Mouse (Mus musculus) liver, embryonic 13.5 days (tissue): ENCODE data around the gene Slc16a6. TPM values are rescaled to one million over a fixed set of nuclear protein-coding genes. Genes with fewer than 3 reads are reported as not detected.

Experiments
- ATAC-seq: fragments of 200-750 bp; cut with Nextera tagmentation; 2 replicates; pipeline ENCODE4 v1.8.0; 2017; ENCODE audit warnings: low read depth, mild to moderate bottlenecking, moderate number of reproducible peaks, moderate library complexity
- DNase-seq: peaks from one replicate; pipeline ENCODE4 v3.0.0; 2022
- H3K27ac ChIP-seq: fragments of 300-500 bp; sonication (generic); 2 replicates; pipeline ENCODE4 v1.5.1; 2015; ENCODE audit warnings: moderate library complexity, mild to moderate bottlenecking, inconsistent platforms
- H3K27me3 ChIP-seq: fragments of 300-500 bp; sonication (generic); 2 replicates; pipeline ENCODE4 v1.6.1; 2015; ENCODE audit warnings: mild to moderate bottlenecking, inconsistent platforms
- H3K36me3 ChIP-seq: fragments of 300-500 bp; sonication (generic); 2 replicates; pipeline ENCODE4 v1.6.1; 2015; ENCODE audit warnings: mild to moderate bottlenecking, inconsistent platforms
- H3K4me1 ChIP-seq: fragments of 300-500 bp; sonication (generic); replicated peaks from 2 replicates; pipeline ENCODE4 v1.6.1; 2015; ENCODE audit warnings: inconsistent platforms
- H3K4me2 ChIP-seq: fragments of 300-500 bp; sonication (generic); 2 replicates; pipeline ENCODE4 v1.6.1; 2015; ENCODE audit warnings: inconsistent platforms, mild to moderate bottlenecking, moderate library complexity
- H3K4me3 ChIP-seq: fragments of 300-500 bp; sonication (generic); replicated peaks from 2 replicates; pipeline ENCODE4 v1.5.1; 2015; ENCODE audit warnings: mild to moderate bottlenecking, inconsistent platforms
- H3K9ac ChIP-seq: fragments of 300-500 bp; sonication (generic); 2 replicates; pipeline ENCODE4 v1.6.1; 2015; ENCODE audit warnings: mild to moderate bottlenecking, inconsistent platforms
- H3K9me3 ChIP-seq: fragments of 300-500 bp; sonication (generic); replicated peaks from 2 replicates; pipeline ENCODE4 v1.6.1; 2016; ENCODE audit warnings: inconsistent platforms
- WGBS: fragments of 180-500 bp; shearing (Covaris S2); methylation state at CpG from one replicate; pipeline ENCODE4 v1.1.7; 2015; ENCODE audit not compliant: insufficient replicate concordance; 5-methylcytosine and 5-hydroxymethylcytosine counted together
- polyA plus RNA-seq: library from polyadenylated mRNA; unstranded; fragments of >200 nt; fragmentation: Nextera tagmentation; extraction: Ambion mirVana; gene quantifications from 2 replicates; pipeline ENCODE4 v1.2.1, GENCODE M21; 2015

Gene Slc16a6
- polyA plus RNA-seq, 1 experiment from 2014 or later, result 47.0 TPM

GRCm38 (mm10) chr11:109425392-109426271, 47.8 kb downstream of the Slc16a6 start, which contains the start of gene Amz2:
Amz2 (plus strand) TSS chr11:109425946.
- H3K4me3 ChIP-seq, result peak within 1 kb of the TSS; percentile 79
- H3K27me3 ChIP-seq, result no peaks in the 10 kb centered on the region
- ATAC-seq, result peak; percentile 94
- H3K27ac ChIP-seq, result peak within 1 kb of the TSS; percentile 90
- H3K36me3 ChIP-seq, result peaks cover 25% of the 10 kb centered on the region
- H3K9me3 ChIP-seq, result peaks cover 4% of the 10 kb centered on the region; the same call in 1 of the 2 replicates
- peak within 1 kb of the TSS; percentile 80 for H3K9ac ChIP-seq
- peaks cover 39% of the 10 kb centered on the region for H3K4me1 ChIP-seq
- peak within 1 kb of the TSS; percentile 91 for H3K4me2 ChIP-seq
- DNase-seq, result peak; percentile 99
- under 1% methylated on average over 65 of the region's 65 CpGs for WGBS

- Histone ChIP-seq H3K4me1 (peaks cover 46% of the 10 kb centered on the region), H3K27ac (peak overlapping the region; percentile 71)
- WGBS, result 46% methylated on average over 1 of the region's 1 CpGs
These were observed 50.1 kb downstream of the Slc16a6 start for GRCm38 (mm10) chr11:109423294-109423693.

GRCm38 (mm10) chr11:109422263-109422662, 51.1 kb downstream of the Slc16a6 start:
- no peaks in the 10 kb centered on the region for H3K27me3 ChIP-seq
- WGBS, result 84% methylated on average over 4 of the region's 4 CpGs
- no peak overlapping the region for H3K4me3 ChIP-seq
- peaks cover 45% of the 10 kb centered on the region for H3K4me1 ChIP-seq
- H3K27ac ChIP-seq, result no peak overlapping the region
- no peaks in the 10 kb centered on the region for H3K36me3 ChIP-seq
- DNase-seq (no peak), ATAC-seq (no peak)
- no peak overlapping the region for H3K9ac ChIP-seq
- no peak overlapping the region for H3K4me2 ChIP-seq
- peaks cover 4% of the 10 kb centered on the region; the same call in 1 of the 2 replicates for H3K9me3 ChIP-seq

More at GRCm38 (mm10) chr11:109423294-109423693, 50.1 kb downstream of the Slc16a6 start:
- ATAC-seq (no peak), DNase-seq (no peak)
- Histone ChIP-seq H3K4me2 (no peak overlapping the region), H3K27me3 (no peaks in the 10 kb centered on the region), H3K9ac (no peak overlapping the region; the same call in 1 of the 2 replicates), H3K36me3 (0 out of 2 replicates have a peak, but pooled peaks cover 1% of the 10 kb centered on the region), H3K9me3 (peaks cover 4% of the 10 kb centered on the region; the same call in 1 of the 2 replicates), H3K4me3 (no peak overlapping the region)

- H3K9ac ChIP-seq, result no peak overlapping the region
- H3K4me1 ChIP-seq, result peaks cover 34% of the 10 kb centered on the region
- peaks cover 4% of the 10 kb centered on the region; the same call in 1 of the 2 replicates for H3K9me3 ChIP-seq
- H3K4me2 ChIP-seq, result no peak overlapping the region
- DNase-seq, result no peak
- H3K27me3 ChIP-seq, result no peaks in the 10 kb centered on the region
- 65% methylated on average over 5 of the region's 5 CpGs for WGBS
- no peak overlapping the region for H3K27ac ChIP-seq
- H3K36me3 ChIP-seq, result no peaks in the 10 kb centered on the region
- no peak for ATAC-seq
- no peak overlapping the region for H3K4me3 ChIP-seq
These were observed 52.2 kb downstream of the Slc16a6 start for GRCm38 (mm10) chr11:109421205-109421604.

- Histone ChIP-seq H3K4me2 (peak overlapping the region; percentile 28; the same call in 1 of the 2 replicates), H3K9me3 (peaks cover 4% of the 10 kb centered on the region; the same call in 1 of the 2 replicates), H3K4me1 (peaks cover 33% of the 10 kb centered on the region), H3K36me3 (no peaks in the 10 kb centered on the region), H3K27me3 (no peaks in the 10 kb centered on the region), H3K4me3 (no peak overlapping the region), H3K9ac (no peak overlapping the region), H3K27ac (no peak overlapping the region)
- DNase-seq, result no peak
- no peak for ATAC-seq
- WGBS, result 60% methylated on average over 14 of the region's 14 CpGs
These were observed 52.8 kb downstream of the Slc16a6 start for GRCm38 (mm10) chr11:109420567-109420962.

- peak overlapping the region; percentile 28; the same call in 1 of the 2 replicates for H3K4me2 ChIP-seq
- DNase-seq (no peak), ATAC-seq (no peak)
- no peak overlapping the region for H3K27ac ChIP-seq
- no peaks in the 10 kb centered on the region for H3K36me3 ChIP-seq
- 22% methylated on average over 16 of the region's 16 CpGs for WGBS
- H3K4me1 ChIP-seq, result peaks cover 29% of the 10 kb centered on the region
- H3K9me3 ChIP-seq, result peaks cover 4% of the 10 kb centered on the region; the same call in 1 of the 2 replicates
- H3K27me3 ChIP-seq, result no peaks in the 10 kb centered on the region
- no peak overlapping the region for H3K4me3 ChIP-seq
- no peak overlapping the region for H3K9ac ChIP-seq
These were observed 53.3 kb downstream of the Slc16a6 start for GRCm38 (mm10) chr11:109419961-109420566.

- Histone ChIP-seq H3K36me3 (no peaks in the 10 kb centered on the region), H3K9ac (no peak overlapping the region), H3K27me3 (no peaks in the 10 kb centered on the region), H3K4me3 (no peak overlapping the region), H3K4me1 (peaks cover 23% of the 10 kb centered on the region), H3K4me2 (no peak overlapping the region), H3K27ac (no peak overlapping the region), H3K9me3 (peaks cover 4% of the 10 kb centered on the region; the same call in 1 of the 2 replicates)
- DNase-seq (no peak), ATAC-seq (no peak)
- 47% methylated on average over 4 of the region's 4 CpGs for WGBS
These were observed 53.9 kb downstream of the Slc16a6 start for GRCm38 (mm10) chr11:109419461-109419860.

- no peak overlapping the region for H3K27ac ChIP-seq
- peaks cover 4% of the 10 kb centered on the region; the same call in 1 of the 2 replicates for H3K9me3 ChIP-seq
- H3K9ac ChIP-seq, result no peak overlapping the region
- WGBS, result 54% methylated on average over 9 of the region's 9 CpGs
- peaks cover 8% of the 10 kb centered on the region for H3K4me1 ChIP-seq
- no peaks in the 10 kb centered on the region for H3K27me3 ChIP-seq
- H3K4me2 ChIP-seq, result no peak overlapping the region
- ATAC-seq (no peak), DNase-seq (no peak)
- no peak overlapping the region for H3K4me3 ChIP-seq
- no peaks in the 10 kb centered on the region for H3K36me3 ChIP-seq
These were observed 55.8 kb downstream of the Slc16a6 start for GRCm38 (mm10) chr11:109417472-109418040.

GRCm38 (mm10) chr11:109416709-109417420, 56.5 kb downstream of the Slc16a6 start:
- no peak overlapping the region for H3K4me2 ChIP-seq
- no peak overlapping the region for H3K9ac ChIP-seq
- H3K4me1 ChIP-seq, result peaks cover 8% of the 10 kb centered on the region
- WGBS, result 63% methylated on average over 8 of the region's 8 CpGs
- no peaks in the 10 kb centered on the region for H3K27me3 ChIP-seq
- no peaks in the 10 kb centered on the region for H3K36me3 ChIP-seq
- DNase-seq (no peak), ATAC-seq (no peak)
- no peaks in the 10 kb centered on the region for H3K9me3 ChIP-seq
- H3K27ac ChIP-seq, result no peak overlapping the region
- no peak overlapping the region for H3K4me3 ChIP-seq

- 73% methylated on average over 5 of the region's 5 CpGs for WGBS
- DNase-seq (no peak), ATAC-seq (no peak)
- Histone ChIP-seq H3K4me1 (peaks cover 1% of the 10 kb centered on the region), H3K36me3 (no peaks in the 10 kb centered on the region), H3K4me2 (no peak overlapping the region), H3K27me3 (no peaks in the 10 kb centered on the region), H3K9me3 (no peaks in the 10 kb centered on the region), H3K27ac (no peak overlapping the region), H3K4me3 (no peak overlapping the region), H3K9ac (no peak overlapping the region)
These were observed 58.6 kb downstream of the Slc16a6 start for GRCm38 (mm10) chr11:109414802-109415201.
